Mouse (Mus musculus) hindbrain, embryonic 12.5 days (tissue): ENCODE results near the gene Dclk3. TPM values are rescaled to one million over a fixed set of nuclear protein-coding genes. Genes with fewer than 3 reads are reported as not detected.

Source experiments
- polyA plus RNA-seq: library from polyadenylated mRNA; unstranded; fragments of >200 nt; fragmentation: Nextera tagmentation; extraction: Ambion mirVana; gene quantifications from 2 replicates; pipeline ENCODE4 v1.2.1, GENCODE M21; 2016

Dclk3 gene
- polyA plus RNA-seq, 1 experiment from 2014 or later: 1.8 TPM

Other genes with a start within 250 kb of the Dclk3 start
- gene Mlh1, start 167.3 kb upstream of the Dclk3 start, polyA plus RNA-seq: 39.2 and 39.4 TPM in 2 replicates
- gene Epm2aip1, start 167.2 kb upstream of the Dclk3 start, polyA plus RNA-seq: 49.0 and 51.7 TPM in 2 replicates
- 1.3 TPM in 2 replicates for gene Trank1, start 127.3 kb upstream of the Dclk3 start, polyA plus RNA-seq